Mouse (Mus musculus): Measurements from ENCODE around the gene Crabp1.

- TF ChIP-seq POLR2A (IDR thresholded peaks at IDR 0.05; ENCODE audit: control insufficient read depth, low read depth, low read length) = no peak
- TF ChIP-seq CTCF (IDR thresholded peaks at IDR 0.05; ENCODE audit: control insufficient read depth, insufficient read depth, insufficient replicate concordance, low read depth, low read length) = no peak
These were observed 5.7 kb downstream of the Crabp1 start for GRCm38 (mm10) chr9:54770140-54770780.
